Mouse (Mus musculus) C2C12 (cell line): ENCODE results near the gene Amt.

Experiments used
- CTCF ChIP-seq: IDR thresholded peaks from one replicate; pipeline ENCODE4 v1.5.1; 2011; ENCODE audit not compliant: control insufficient read depth, insufficient read depth, insufficient read length
- MYOG ChIP-seq: IDR thresholded peaks from one replicate; pipeline ENCODE4 v1.6.1; 2011; ENCODE audit not compliant: control insufficient read depth, insufficient read length; ENCODE audit errors: extremely low read depth
- USF1 ChIP-seq: IDR thresholded peaks from one replicate; pipeline ENCODE4 v1.6.1; 2011; ENCODE audit warnings: low read depth, mild to moderate bottlenecking, control low read depth, moderate library complexity

GRCm38 (mm10) chr9:108341801-108342200 lies 45.1 kb downstream of the Amt start:
- TF ChIP-seq CTCF (no peak), USF1 (no peak), MYOG (no peak)
